Mouse (Mus musculus): ENCODE measurements around the gene Actr8. TPM values are rescaled to one million over a fixed set of nuclear protein-coding genes. Genes with fewer than 3 reads are reported as not detected.

Actr8 gene
- polyA plus RNA-seq, 2 experiments = 47.7 to 60.6 TPM

DNA sequence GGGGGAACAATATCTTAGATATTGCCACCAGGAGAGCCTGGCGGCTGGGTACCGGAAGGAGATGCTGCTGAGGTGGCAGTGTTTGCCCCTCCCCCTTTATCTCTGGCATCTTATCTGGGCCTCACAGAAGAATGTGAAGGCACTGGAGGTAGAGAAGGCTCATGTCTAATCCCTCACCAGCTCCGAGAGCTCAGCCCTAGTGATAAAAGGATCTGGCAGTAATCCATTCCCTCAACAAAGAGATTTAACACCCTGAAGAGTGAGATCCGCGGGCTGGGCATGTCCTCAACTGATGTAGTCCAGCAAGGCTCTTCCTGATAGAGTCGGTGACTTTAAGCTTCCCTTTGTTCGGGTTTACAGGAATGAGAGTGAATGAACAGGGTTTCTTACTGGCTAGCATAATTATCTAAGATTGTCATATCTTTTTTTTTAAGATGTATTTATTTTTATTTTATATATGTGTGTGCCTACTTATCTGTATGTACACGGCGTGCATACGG lies 37.8 kb upstream of the Actr8 start:
- 21% methylated on average over 10 of the region's 10 CpGs for WGBS
- Histone ChIP-seq H3K4me1 (ENCODE audit: control insufficient read depth, insufficient read depth, low read length) (peaks cover 3% of the 10 kb centered on the region; the same call in 1 of the 2 replicates), H3K27me3 (ENCODE audit: control insufficient read depth, insufficient read depth, low read length) (no peaks in the 10 kb centered on the region), H3K27ac (replicated peaks; ENCODE audit: low read depth, low read length) (no peak overlapping the region), H3K36me3 (ENCODE audit: control insufficient read depth, insufficient read depth, low read length) (no peaks in the 10 kb centered on the region), H3K4me2 (replicated peaks; ENCODE audit: low read depth, low read length, severe bottlenecking) (no peak overlapping the region), H3K9ac (ENCODE audit: low read depth, low read length, severe bottlenecking) (no peak overlapping the region), H3K9me3 (ENCODE audit: control insufficient read depth, low read length) (no peaks in the 10 kb centered on the region), H3K4me3 (replicated peaks; ENCODE audit: low read length) (no peak overlapping the region)
- no peak for TF ChIP-seq POLR2A (IDR thresholded peaks at IDR 0.05; ENCODE audit: borderline replicate concordance, extremely low read depth, insufficient read depth, insufficient read length)
- DNase-seq (ENCODE audit: low spot score) = no peak
- ATAC-seq (ENCODE audit: low FRiP score, low read depth) = no peak

DNA sequence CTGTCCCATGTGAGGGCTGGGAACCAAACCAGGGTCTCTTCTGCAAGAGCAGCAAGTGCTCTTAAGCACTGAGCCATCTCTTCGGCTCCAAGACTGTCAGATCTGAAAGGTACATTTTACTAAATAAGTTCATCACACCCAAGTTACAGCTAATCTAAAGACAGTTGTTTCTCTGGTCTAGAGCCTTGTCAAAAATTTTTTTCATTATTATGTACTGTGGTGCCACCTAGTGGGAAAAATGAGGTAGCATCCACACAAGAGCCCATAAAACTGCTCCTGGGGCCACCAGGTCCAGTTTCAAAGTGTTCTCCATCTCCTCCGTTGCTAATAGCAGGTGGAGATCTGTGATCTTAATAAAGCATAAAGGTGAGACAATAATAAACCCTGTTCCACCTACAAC lies 37.3 kb upstream of the Actr8 start:
- no peak overlapping the region for H3K4me2 ChIP-seq (replicated peaks; ENCODE audit: low read depth, low read length, severe bottlenecking)
- H3K4me3 ChIP-seq (replicated peaks; ENCODE audit: low read length) = no peak overlapping the region
- ATAC-seq (ENCODE audit: low FRiP score, low read depth) (no peak), DNase-seq (ENCODE audit: low spot score) (peak; percentile 18)
- H3K9me3 ChIP-seq (ENCODE audit: control insufficient read depth, low read length) = no peaks in the 10 kb centered on the region
- H3K36me3 ChIP-seq (ENCODE audit: control insufficient read depth, insufficient read depth, low read length) = no peaks in the 10 kb centered on the region
- WGBS = 8% methylated on average over 2 of the region's 2 CpGs
- no peaks in the 10 kb centered on the region for H3K27me3 ChIP-seq (ENCODE audit: control insufficient read depth, insufficient read depth, low read length)
- peaks cover 3% of the 10 kb centered on the region; the same call in 1 of the 2 replicates for H3K4me1 ChIP-seq (ENCODE audit: control insufficient read depth, insufficient read depth, low read length)
- H3K9ac ChIP-seq (ENCODE audit: low read depth, low read length, severe bottlenecking) = no peak overlapping the region
- H3K27ac ChIP-seq (replicated peaks; ENCODE audit: low read depth, low read length) = no peak overlapping the region
- no peak for TF ChIP-seq POLR2A (IDR thresholded peaks at IDR 0.05; ENCODE audit: borderline replicate concordance, extremely low read depth, insufficient read depth, insufficient read length)

DNA sequence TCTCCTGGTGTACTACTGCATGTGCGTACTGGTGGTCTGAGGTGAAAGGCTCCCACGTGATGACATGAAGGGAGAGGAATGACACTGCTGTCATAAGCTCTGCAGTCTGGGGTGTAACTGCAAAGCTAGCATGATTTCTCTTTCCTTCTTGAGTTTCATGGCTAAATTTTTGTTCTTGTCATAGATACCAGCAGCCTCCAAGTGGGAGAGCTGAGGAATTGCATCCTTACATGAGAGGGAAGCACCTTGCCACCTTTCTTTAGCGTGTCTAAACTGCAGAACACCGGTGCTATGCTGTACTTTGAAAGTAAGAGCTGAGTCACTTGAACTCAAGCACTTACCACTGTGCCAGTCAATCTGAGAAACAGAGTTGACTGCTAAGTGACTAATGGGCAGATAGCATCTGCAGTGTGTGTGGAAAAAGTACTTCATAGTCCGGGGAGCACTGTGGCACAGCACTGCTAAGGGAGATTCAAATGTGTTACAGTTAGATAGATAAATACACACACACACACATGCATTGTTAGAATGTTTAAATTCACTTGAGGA lies 31.3 kb upstream of the Actr8 start:
- H3K9me3 ChIP-seq (ENCODE audit: control insufficient read depth, low read length) = no peaks in the 10 kb centered on the region
- no peaks in the 10 kb centered on the region for H3K36me3 ChIP-seq (ENCODE audit: control insufficient read depth, insufficient read depth, low read length)
- H3K4me2 ChIP-seq (replicated peaks; ENCODE audit: low read depth, low read length, severe bottlenecking) = no peak overlapping the region
- H3K27me3 ChIP-seq (ENCODE audit: control insufficient read depth, insufficient read depth, low read length) = no peaks in the 10 kb centered on the region
- H3K4me1 ChIP-seq (ENCODE audit: control insufficient read depth, insufficient read depth, low read length) = no peaks in the 10 kb centered on the region
- no peak for TF ChIP-seq POLR2A (IDR thresholded peaks at IDR 0.05; ENCODE audit: borderline replicate concordance, extremely low read depth, insufficient read depth, insufficient read length)
- 77% methylated on average over 5 of the region's 5 CpGs for WGBS
- no peak overlapping the region for H3K9ac ChIP-seq (ENCODE audit: low read depth, low read length, severe bottlenecking)
- no peak overlapping the region for H3K4me3 ChIP-seq (replicated peaks; ENCODE audit: low read length)
- ATAC-seq (ENCODE audit: low FRiP score, low read depth) = no peak
- DNase-seq (ENCODE audit: low spot score) = no peak
- H3K27ac ChIP-seq (replicated peaks; ENCODE audit: low read depth, low read length) = no peak overlapping the region

DNA sequence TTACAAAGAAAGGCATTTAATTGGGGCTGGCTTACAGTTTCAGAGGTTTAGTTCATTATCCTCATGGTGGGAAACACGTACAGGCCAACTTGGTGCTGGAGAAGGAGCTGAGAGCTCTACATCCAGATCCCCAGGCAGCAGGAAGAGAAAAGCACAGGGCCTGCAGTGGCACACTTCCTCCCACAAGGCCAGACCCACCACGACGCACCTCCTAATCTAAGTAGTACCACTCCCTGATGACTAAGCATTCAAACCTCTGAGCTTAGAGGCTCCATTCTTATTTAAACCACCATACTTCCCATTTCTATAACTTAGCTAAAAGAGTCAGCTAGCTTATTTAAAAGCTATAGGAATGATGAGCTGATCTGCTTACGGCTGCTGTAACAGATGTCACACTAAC lies 27.3 kb upstream of the Actr8 start:
- ATAC-seq (ENCODE audit: low FRiP score, low read depth) = no peak
- DNase-seq (ENCODE audit: low spot score) = no peak
- no peak overlapping the region for H3K4me2 ChIP-seq (replicated peaks; ENCODE audit: low read depth, low read length, severe bottlenecking)
- no peak overlapping the region for H3K9ac ChIP-seq (ENCODE audit: low read depth, low read length, severe bottlenecking)
- 85% methylated on average over 4 of the region's 4 CpGs for WGBS
- no peak overlapping the region for H3K27ac ChIP-seq (replicated peaks; ENCODE audit: low read depth, low read length)
- H3K36me3 ChIP-seq (ENCODE audit: control insufficient read depth, insufficient read depth, low read length) = no peaks in the 10 kb centered on the region
- H3K27me3 ChIP-seq (ENCODE audit: control insufficient read depth, insufficient read depth, low read length) = no peaks in the 10 kb centered on the region
- H3K4me1 ChIP-seq (ENCODE audit: control insufficient read depth, insufficient read depth, low read length) = no peaks in the 10 kb centered on the region
- TF ChIP-seq POLR2A (IDR thresholded peaks at IDR 0.05; ENCODE audit: borderline replicate concordance, extremely low read depth, insufficient read depth, insufficient read length) = no peak
- H3K9me3 ChIP-seq (ENCODE audit: control insufficient read depth, low read length) = no peaks in the 10 kb centered on the region
- no peak overlapping the region for H3K4me3 ChIP-seq (replicated peaks; ENCODE audit: low read length)

DNA sequence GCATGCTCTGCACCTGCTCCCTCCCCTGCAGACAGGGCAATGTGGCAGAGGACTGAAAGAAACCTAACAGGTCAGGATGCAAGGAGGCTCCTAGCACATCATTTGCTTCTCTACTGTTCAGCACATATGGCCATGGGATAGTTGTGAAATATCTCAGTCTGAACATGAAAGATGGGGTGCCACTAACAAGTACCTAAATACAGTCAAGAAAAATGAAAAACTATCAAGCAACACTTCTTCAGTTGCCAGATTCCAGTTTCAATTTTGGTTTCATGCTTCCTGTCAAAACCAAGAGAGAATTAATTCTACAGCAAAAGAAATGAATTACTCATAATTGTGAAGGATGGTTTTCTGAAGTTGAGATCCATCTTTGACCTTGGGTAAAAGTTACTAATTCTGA lies 20.7 kb upstream of the Actr8 start:
- ATAC-seq (ENCODE audit: low FRiP score, low read depth) = no peak
- H3K4me1 ChIP-seq (ENCODE audit: control insufficient read depth, insufficient read depth, low read length) = no peaks in the 10 kb centered on the region
- H3K4me2 ChIP-seq (replicated peaks; ENCODE audit: low read depth, low read length, severe bottlenecking) = no peak overlapping the region
- no peak overlapping the region for H3K9ac ChIP-seq (ENCODE audit: low read depth, low read length, severe bottlenecking)
- no peak for TF ChIP-seq POLR2A (IDR thresholded peaks at IDR 0.05; ENCODE audit: borderline replicate concordance, extremely low read depth, insufficient read depth, insufficient read length)
- H3K9me3 ChIP-seq (ENCODE audit: control insufficient read depth, low read length) = no peaks in the 10 kb centered on the region
- H3K27me3 ChIP-seq (ENCODE audit: control insufficient read depth, insufficient read depth, low read length) = no peaks in the 10 kb centered on the region
- H3K4me3 ChIP-seq (replicated peaks; ENCODE audit: low read length) = no peak overlapping the region
- no peak overlapping the region for H3K27ac ChIP-seq (replicated peaks; ENCODE audit: low read depth, low read length)
- DNase-seq (ENCODE audit: low spot score) = no peak
- no peaks in the 10 kb centered on the region for H3K36me3 ChIP-seq (ENCODE audit: control insufficient read depth, insufficient read depth, low read length)

Data from limb, embryonic 14.5 days (tissue).